Mouse (Mus musculus): ENCODE measurements around the gene Zfp597. TPM values are rescaled to one million over a fixed set of nuclear protein-coding genes. Genes with fewer than 3 reads are reported as not detected.

Zfp597 gene
- 10 to 100 TPM; 27.0 to 27.4 TPM for total RNA-seq (2021)
- long read RNA-seq, experiment 1, full-length matches to known transcripts: 7 of 14 reads
- long read RNA-seq, experiment 1, partial matches to known transcripts: 0 of 14 reads
- long read RNA-seq, experiment 1, other reads (novel, unspliced or antisense): 7 of 14 reads
- long read RNA-seq, experiment 2, partial matches to known transcripts: 0 of 6 reads
- long read RNA-seq, experiment 2, other reads (novel, unspliced or antisense): 2 of 6 reads

GRCm38 (mm10) chr16:3884201-3885064, at the start of gene Zfp597, which contains the start of gene Gm20695:
Zfp597 (minus strand) TSS chr16:3884561.
Gm20695 (plus strand) TSS chr16:3884648.
- peak; percentile 93 to 96 for DNase-seq (ENCODE audit: low spot score in 2 of 2)

GRCm38 (mm10) chr16:3934091-3934490, 49.7 kb upstream of the Zfp597 start:
- no peak for DNase-seq (ENCODE audit: low spot score in 2 of 2)

- no peak for DNase-seq (ENCODE audit: low spot score in 2 of 2)
These were observed 49.2 kb upstream of the Zfp597 start for GRCm38 (mm10) chr16:3933536-3933935.

GRCm38 (mm10) chr16:3929151-3929550, 44.8 kb upstream of the Zfp597 start:
- no peak for DNase-seq (ENCODE audit: low spot score in 2 of 2)

- no peak for DNase-seq (ENCODE audit: low spot score in 2 of 2)
These were observed 44.2 kb upstream of the Zfp597 start for GRCm38 (mm10) chr16:3928582-3928981.

GRCm38 (mm10) chr16:3923966-3924365, 39.6 kb upstream of the Zfp597 start:
- DNase-seq (ENCODE audit: low spot score in 2 of 2): no peak

- DNase-seq (ENCODE audit: low spot score in 2 of 2): no peak
These were observed 39.2 kb upstream of the Zfp597 start for GRCm38 (mm10) chr16:3923515-3923914.

GRCm38 (mm10) chr16:3920756-3921155, 36.4 kb upstream of the Zfp597 start:
- DNase-seq (ENCODE audit: low spot score in 2 of 2): no peak

GRCm38 (mm10) chr16:3909118-3909517, 24.8 kb upstream of the Zfp597 start:
- no peak for DNase-seq (ENCODE audit: low spot score in 2 of 2)

GRCm38 (mm10) chr16:3908537-3909111, 24.3 kb upstream of the Zfp597 start, which contains the start of the genes 1700037C18Rik and Cluap1:
1700037C18Rik (minus strand) TSS chr16:3908689.
Cluap1 (plus strand) TSS chr16:3908801.
- DNase-seq (ENCODE audit: low spot score in 2 of 2): peak; percentile 91 to 92

- DNase-seq (ENCODE audit: low spot score in 2 of 2): no peak
These were observed 23.1 kb upstream of the Zfp597 start for GRCm38 (mm10) chr16:3907471-3907870.

- DNase-seq (ENCODE audit: low spot score in 2 of 2): no peak
These were observed 12.2 kb upstream of the Zfp597 start for GRCm38 (mm10) chr16:3896553-3896952.

- DNase-seq (ENCODE audit: low spot score in 2 of 2): no peak
These were observed 11.7 kb upstream of the Zfp597 start for GRCm38 (mm10) chr16:3896046-3896445.

GRCm38 (mm10) chr16:3895173-3895792, 10.9 kb upstream of the Zfp597 start:
- no peak for DNase-seq (ENCODE audit: low spot score in 2 of 2)

GRCm38 (mm10) chr16:3893739-3894138, 9.4 kb upstream of the Zfp597 start:
- no peak for DNase-seq (ENCODE audit: low spot score in 2 of 2)

- DNase-seq (ENCODE audit: low spot score in 2 of 2): no peak
These were observed 7.4 kb upstream of the Zfp597 start for GRCm38 (mm10) chr16:3891621-3892295.

- no peak for DNase-seq (ENCODE audit: low spot score in 2 of 2)
These were observed 807 bp upstream of the Zfp597 start for GRCm38 (mm10) chr16:3885065-3885670.

- no peak for DNase-seq (ENCODE audit: low spot score in 2 of 2)
These were observed 8.0 kb downstream of the Zfp597 start for GRCm38 (mm10) chr16:3876346-3876745.

- DNase-seq (ENCODE audit: low spot score in 2 of 2): peak; percentile 80 to 87
These were observed 11.9 kb downstream of the Zfp597 start, which contains the start of gene Naa60 for GRCm38 (mm10) chr16:3872216-3873047. Naa60 (plus strand) TSS chr16:3872375.
